Mouse (Mus musculus) lung, adult 2 months (tissue): ENCODE measurements around the gene Scp2.

Source experiments
- CTCF ChIP-seq: fragments of 200-500 bp; IDR thresholded peaks from 2 replicates; pipeline ENCODE4 v1.5.1; 2011; ENCODE audit warnings: mild to moderate bottlenecking, low read length, control low read depth; ENCODE audit not compliant: insufficient read depth
- POLR2A ChIP-seq: fragments of 200-500 bp; IDR thresholded peaks from 2 replicates; pipeline ENCODE4 v1.6.1; 2011; ENCODE audit warnings: low read depth, mild to moderate bottlenecking, control low read depth, low read length, borderline replicate concordance; ENCODE audit errors: extremely low read depth

- TF ChIP-seq CTCF (no peak), POLR2A (no peak)
Measured at GRCm38 (mm10) chr4:108079762-108080161, 65.0 kb downstream of the Scp2 start.
